Mouse (Mus musculus) midbrain, embryonic 14.5 days (tissue): ENCODE data around the gene Tedc1. TPM values are rescaled to one million over a fixed set of nuclear protein-coding genes. Genes with fewer than 3 reads are reported as not detected.

Source experiments
- ATAC-seq: fragments of 200-750 bp; cut with Nextera tagmentation; 2 replicates; pipeline ENCODE4 v1.8.0; 2017; ENCODE audit warnings: moderate number of reproducible peaks, moderate library complexity; ENCODE audit not compliant: low FRiP score, low TSS enrichment
- DNase-seq: peaks from one replicate; pipeline ENCODE4 v3.0.0-alpha.2; 2015
- H3K27ac ChIP-seq: fragments of 300-500 bp; sonication (generic); replicated peaks from 2 replicates; pipeline ENCODE4 v1.5.1; 2014; ENCODE audit warnings: mild to moderate bottlenecking, low read depth, low read length, moderate library complexity
- H3K27me3 ChIP-seq: fragments of 300-500 bp; sonication (generic); 2 replicates; pipeline ENCODE4 v1.6.1; 2014; ENCODE audit warnings: low read length, control low read depth, mixed read lengths; ENCODE audit not compliant: control insufficient read depth, insufficient read depth
- H3K36me3 ChIP-seq: fragments of 300-500 bp; sonication (generic); 2 replicates; pipeline ENCODE4 v1.6.1; 2014; ENCODE audit warnings: low read length, control low read depth; ENCODE audit not compliant: control insufficient read depth, insufficient read depth
- H3K4me1 ChIP-seq: fragments of 300-500 bp; sonication (generic); 2 replicates; pipeline ENCODE4 v1.6.1; 2014; ENCODE audit warnings: mild to moderate bottlenecking, antibody characterized with exemption, low read length, control low read depth; ENCODE audit not compliant: control insufficient read depth, insufficient read depth
- H3K4me2 ChIP-seq: fragments of 300-500 bp; sonication (generic); 2 replicates; pipeline ENCODE4 v1.6.1; 2014; ENCODE audit warnings: mild to moderate bottlenecking, low read length, moderate library complexity
- H3K4me3 ChIP-seq: fragments of 300-500 bp; sonication (generic); replicated peaks from 2 replicates; pipeline ENCODE4 v1.5.1; 2014; ENCODE audit warnings: low read depth, low read length
- H3K9ac ChIP-seq: fragments of 300-500 bp; sonication (generic); replicated peaks from 2 replicates; pipeline ENCODE4 v1.6.1; 2014; ENCODE audit warnings: mild to moderate bottlenecking, low read length, moderate library complexity
- H3K9me3 ChIP-seq: fragments of 300-500 bp; sonication (generic); 2 replicates; pipeline ENCODE4 v1.6.1; 2016; ENCODE audit warnings: low read length, control low read depth, mixed read lengths; ENCODE audit not compliant: control insufficient read depth
- WGBS: fragments of 180-500 bp; shearing (Covaris S2); extraction: QIAGEN DNeasy Blood & Tissue Kit; methylation state at CpG from one replicate; pipeline ENCODE4 v1.1.7; 2014; 5-methylcytosine and 5-hydroxymethylcytosine counted together
- polyA plus RNA-seq: library from polyadenylated mRNA; unstranded; fragments of >200 nt; fragmentation: Nextera tagmentation; extraction: Ambion mirVana; gene quantifications from 2 replicates; pipeline ENCODE4 v1.2.1, GENCODE M21; 2014

Gene Tedc1
- polyA plus RNA-seq, 1 experiment from 2014 or later, result 14.1 TPM

DNA sequence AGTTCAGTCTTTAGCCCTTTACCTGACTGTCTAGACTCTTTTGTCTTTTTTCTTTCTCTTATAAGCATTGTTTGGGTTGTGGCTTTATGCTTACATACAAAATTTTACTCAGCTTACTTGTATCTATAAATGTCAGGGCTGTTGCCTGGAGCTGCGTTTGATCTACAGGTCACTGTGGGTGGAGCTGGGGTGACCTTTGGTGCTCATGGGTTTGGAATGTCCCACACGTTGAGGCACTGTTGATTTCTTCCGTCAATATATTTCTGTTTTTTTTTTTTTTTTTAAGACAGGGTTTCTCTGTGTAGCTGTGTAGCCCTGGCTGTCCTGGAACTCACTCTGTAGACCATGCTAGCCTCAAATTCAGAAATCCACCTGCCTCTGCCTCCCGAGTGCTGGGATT is 24.8 kb downstream of the Tedc1 start:
- H3K9me3 ChIP-seq, result no peaks in the 10 kb centered on the region
- no peak overlapping the region for H3K9ac ChIP-seq
- no peak for ATAC-seq
- H3K4me3 ChIP-seq, result no peak overlapping the region
- no peaks in the 10 kb centered on the region for H3K27me3 ChIP-seq
- 0 out of 2 replicates have a peak, but pooled peaks cover 2% of the 10 kb centered on the region for H3K4me1 ChIP-seq
- no peaks in the 10 kb centered on the region for H3K36me3 ChIP-seq
- H3K4me2 ChIP-seq, result no peak overlapping the region
- H3K27ac ChIP-seq, result no peak overlapping the region
- 82% methylated on average over 4 of the region's 4 CpGs for WGBS
- no peak for DNase-seq

DNA sequence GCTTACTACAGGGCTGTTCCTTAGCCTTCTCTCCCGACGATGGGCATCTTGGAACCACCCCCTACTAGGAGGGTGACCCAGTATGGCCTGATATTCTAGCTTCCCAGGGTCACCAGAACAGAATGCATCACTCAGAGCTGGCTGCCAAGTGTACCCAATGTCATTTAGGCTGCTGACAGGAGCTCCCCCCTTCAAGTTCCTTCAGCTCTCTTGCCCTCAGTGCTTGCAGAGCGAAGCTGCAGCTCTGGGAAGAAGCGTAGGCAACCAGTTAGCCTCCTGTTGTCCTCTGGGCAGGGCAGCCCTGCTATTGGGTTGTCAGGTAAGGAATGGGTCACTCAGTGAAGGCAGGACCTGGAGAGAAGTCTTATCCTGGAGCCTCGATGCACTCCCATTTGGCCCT is 28.7 kb downstream of the Tedc1 start:
- WGBS, result 63% methylated on average over 5 of the region's 5 CpGs
- DNase-seq (no peak), ATAC-seq (no peak)
- Histone ChIP-seq H3K27ac (no peak overlapping the region), H3K9me3 (no peaks in the 10 kb centered on the region), H3K4me3 (no peak overlapping the region), H3K9ac (peak overlapping the region; percentile 81), H3K4me1 (peaks cover 23% of the 10 kb centered on the region), H3K36me3 (peaks cover 19% of the 10 kb centered on the region), H3K4me2 (peak overlapping the region; percentile 89; the same call in 1 of the 2 replicates), H3K27me3 (no peaks in the 10 kb centered on the region)

DNA sequence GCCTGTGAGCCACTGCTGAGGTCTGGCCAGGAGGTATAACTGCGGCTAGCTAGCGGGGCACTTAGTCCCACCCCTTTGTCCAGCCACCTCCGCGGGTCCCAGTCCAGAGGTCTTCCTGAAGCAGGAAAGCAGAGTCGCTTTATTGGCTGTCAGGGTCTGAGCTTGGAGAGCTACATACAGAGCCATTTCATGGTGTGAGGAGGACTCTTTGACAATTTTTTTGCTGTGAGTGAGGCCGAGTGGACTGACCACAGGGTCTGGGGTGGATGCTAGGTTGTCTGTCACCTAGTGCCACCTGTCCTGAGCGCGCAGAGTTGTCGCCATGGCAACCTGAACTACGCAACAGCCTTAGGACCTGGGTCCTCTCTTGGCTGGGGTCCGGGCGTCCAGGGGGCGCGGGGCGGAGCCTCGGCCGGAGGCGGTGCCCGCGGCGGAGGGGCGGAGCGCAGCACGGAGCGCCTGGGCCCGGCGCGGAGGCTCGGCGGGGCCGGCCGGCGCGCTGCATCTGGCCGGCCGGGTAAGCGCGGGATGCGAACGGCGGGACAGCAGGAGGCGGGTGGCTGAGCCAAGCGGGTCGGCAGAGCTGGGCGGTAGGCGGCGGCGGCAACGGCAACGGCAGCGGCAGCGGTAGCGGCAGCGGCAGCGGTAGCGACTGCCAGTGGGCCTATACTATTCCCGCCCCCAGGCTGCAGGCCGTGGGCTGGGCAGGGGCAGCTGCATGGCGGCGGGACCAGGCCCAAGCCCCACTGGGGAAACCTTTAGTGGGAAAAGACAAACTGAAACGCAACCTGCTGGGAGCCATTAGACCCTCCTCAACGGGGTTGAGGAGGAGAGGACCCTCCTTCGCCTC is 29.4 kb downstream of the Tedc1 start, which contains the start of gene Tmem121:
Tmem121 (plus strand) TSS at position 489 of the 850 bp plus-strand sequence.
- peak within 1 kb of the TSS; percentile 81 for H3K9ac ChIP-seq
- ATAC-seq, result peak; percentile 70
- peak; percentile 77 for DNase-seq
- H3K4me2 ChIP-seq, result peak within 1 kb of the TSS; percentile 89
- H3K27me3 ChIP-seq, result no peaks in the 10 kb centered on the region
- peak within 1 kb of the TSS; percentile 71 for H3K4me3 ChIP-seq
- under 1% methylated on average over 63 of the region's 63 CpGs for WGBS
- H3K9me3 ChIP-seq, result no peaks in the 10 kb centered on the region
- H3K27ac ChIP-seq, result peak within 1 kb of the TSS; percentile 71
- peaks cover 26% of the 10 kb centered on the region for H3K36me3 ChIP-seq
- H3K4me1 ChIP-seq, result peaks cover 23% of the 10 kb centered on the region

DNA sequence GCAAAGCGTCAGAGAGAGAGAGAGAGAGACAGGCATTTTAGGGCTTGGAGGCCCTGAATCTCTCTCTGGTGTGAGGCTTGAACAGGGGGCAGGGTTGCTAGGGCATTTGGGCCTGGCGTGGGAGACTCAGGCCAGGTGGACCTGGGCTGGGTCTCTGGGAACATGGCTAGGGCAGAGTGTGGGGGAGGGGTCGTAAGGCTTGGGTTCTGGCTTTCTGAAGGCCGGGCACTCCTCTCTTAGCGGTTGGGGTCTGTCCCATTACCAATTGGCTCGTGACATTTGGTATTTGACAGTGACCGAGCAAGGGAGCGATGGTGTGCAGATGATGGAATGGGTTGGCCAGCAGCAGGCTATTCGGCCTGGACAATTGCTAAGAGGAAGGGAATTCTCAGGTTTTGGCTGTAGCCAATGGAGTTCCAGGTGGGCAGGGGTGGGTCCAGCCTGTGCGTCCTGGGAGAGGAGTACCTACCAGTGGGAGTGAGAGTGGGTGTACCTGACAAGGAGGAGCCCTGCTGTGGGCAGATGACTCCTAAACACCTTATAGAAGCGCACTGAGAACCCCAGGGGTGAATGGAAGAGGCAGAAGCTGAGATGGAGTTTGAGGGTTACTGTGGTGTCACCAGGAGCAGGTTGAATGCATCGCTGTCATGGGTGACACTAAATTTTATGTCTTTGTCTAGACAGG is 30.2 kb downstream of the Tedc1 start:
- peak overlapping the region; percentile 71; the same call in 1 of the 2 replicates for H3K27ac ChIP-seq
- no peaks in the 10 kb centered on the region for H3K9me3 ChIP-seq
- ATAC-seq (0 out of 2 replicates have a peak, but pooled peaks have one; percentile 7), DNase-seq (no peak)
- peak overlapping the region; percentile 89 for H3K4me2 ChIP-seq
- 32% methylated on average over 12 of the region's 12 CpGs for WGBS
- H3K4me3 ChIP-seq, result peak overlapping the region; percentile 71
- peak overlapping the region; percentile 81 for H3K9ac ChIP-seq
- peaks cover 33% of the 10 kb centered on the region for H3K36me3 ChIP-seq
- H3K27me3 ChIP-seq, result no peaks in the 10 kb centered on the region
- peaks cover 23% of the 10 kb centered on the region for H3K4me1 ChIP-seq

DNA sequence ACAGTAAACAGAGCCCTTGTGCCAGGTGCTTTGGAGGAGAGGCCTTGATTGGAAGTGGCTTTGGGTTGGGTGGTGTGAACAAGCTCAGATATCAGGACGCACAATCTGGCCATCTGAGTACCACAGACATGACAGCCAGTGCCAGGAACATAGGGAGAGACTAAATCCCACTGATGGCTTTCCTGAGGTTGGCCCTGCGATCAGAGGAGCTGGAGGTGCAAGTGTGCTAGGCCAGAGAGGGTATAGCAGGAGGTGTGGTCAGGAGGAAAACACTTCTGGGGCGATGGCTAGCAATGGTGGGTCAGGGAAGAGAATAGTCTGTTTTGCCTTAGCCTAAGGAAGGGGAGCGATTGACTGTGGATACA is 30.8 kb downstream of the Tedc1 start:
- DNase-seq, result no peak
- H3K4me3 ChIP-seq, result peak overlapping the region; percentile 71
- H3K27me3 ChIP-seq, result no peaks in the 10 kb centered on the region
- 53% methylated on average over 4 of the region's 4 CpGs for WGBS
- H3K9me3 ChIP-seq, result no peaks in the 10 kb centered on the region
- H3K36me3 ChIP-seq, result peaks cover 33% of the 10 kb centered on the region
- H3K4me1 ChIP-seq, result peaks cover 23% of the 10 kb centered on the region
- H3K9ac ChIP-seq, result peak overlapping the region; percentile 81
- H3K4me2 ChIP-seq, result peak overlapping the region; percentile 89
- no peak overlapping the region for H3K27ac ChIP-seq
- ATAC-seq, result no peak

DNA sequence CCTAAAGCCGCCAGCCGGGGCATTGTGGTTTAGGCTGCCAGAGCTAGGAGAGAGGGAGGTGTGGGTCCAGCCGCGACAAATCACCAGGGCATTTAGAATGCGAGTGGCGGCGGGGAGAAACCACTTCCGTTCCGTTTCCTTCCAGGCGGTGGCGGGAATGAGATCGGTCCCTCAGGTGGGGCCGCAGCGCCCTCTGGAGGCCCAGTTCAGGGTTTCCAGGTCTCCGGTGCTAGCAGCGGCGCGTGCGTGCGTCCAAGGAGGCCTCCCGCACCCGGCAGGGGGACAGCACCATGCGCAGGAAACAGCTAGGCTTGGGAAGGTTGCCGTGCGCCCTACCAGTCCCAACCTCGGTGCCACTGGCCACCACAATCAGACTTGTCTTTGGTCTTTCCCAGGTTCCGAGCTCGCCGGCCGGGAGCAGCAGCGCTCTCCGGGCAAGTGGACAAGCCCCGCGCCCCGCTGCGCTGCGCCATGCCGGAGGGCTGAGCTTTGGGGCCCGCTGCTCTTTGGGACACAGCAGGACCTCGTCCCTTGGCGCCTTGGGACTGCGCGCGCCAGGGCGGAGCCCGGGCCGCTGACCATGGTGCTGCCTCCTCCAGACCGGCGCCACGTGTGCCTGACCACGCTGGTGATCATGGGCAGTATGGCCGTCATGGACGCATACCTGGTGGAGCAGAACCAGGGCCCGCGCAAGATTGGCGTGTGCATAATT is 31.5 kb downstream of the Tedc1 start:
- Histone ChIP-seq H3K4me3 (peak overlapping the region; percentile 71), H3K27ac (peak overlapping the region; percentile 41; the same call in 1 of the 2 replicates), H3K9ac (peak overlapping the region; percentile 81), H3K4me1 (peaks cover 23% of the 10 kb centered on the region), H3K27me3 (no peaks in the 10 kb centered on the region), H3K4me2 (peak overlapping the region; percentile 89), H3K36me3 (peaks cover 33% of the 10 kb centered on the region), H3K9me3 (no peaks in the 10 kb centered on the region)
- ATAC-seq (peak; percentile 52; the same call in 1 of the 2 replicates), DNase-seq (peak; percentile 94)
- 3% methylated on average over 56 of the region's 56 CpGs for WGBS

DNA sequence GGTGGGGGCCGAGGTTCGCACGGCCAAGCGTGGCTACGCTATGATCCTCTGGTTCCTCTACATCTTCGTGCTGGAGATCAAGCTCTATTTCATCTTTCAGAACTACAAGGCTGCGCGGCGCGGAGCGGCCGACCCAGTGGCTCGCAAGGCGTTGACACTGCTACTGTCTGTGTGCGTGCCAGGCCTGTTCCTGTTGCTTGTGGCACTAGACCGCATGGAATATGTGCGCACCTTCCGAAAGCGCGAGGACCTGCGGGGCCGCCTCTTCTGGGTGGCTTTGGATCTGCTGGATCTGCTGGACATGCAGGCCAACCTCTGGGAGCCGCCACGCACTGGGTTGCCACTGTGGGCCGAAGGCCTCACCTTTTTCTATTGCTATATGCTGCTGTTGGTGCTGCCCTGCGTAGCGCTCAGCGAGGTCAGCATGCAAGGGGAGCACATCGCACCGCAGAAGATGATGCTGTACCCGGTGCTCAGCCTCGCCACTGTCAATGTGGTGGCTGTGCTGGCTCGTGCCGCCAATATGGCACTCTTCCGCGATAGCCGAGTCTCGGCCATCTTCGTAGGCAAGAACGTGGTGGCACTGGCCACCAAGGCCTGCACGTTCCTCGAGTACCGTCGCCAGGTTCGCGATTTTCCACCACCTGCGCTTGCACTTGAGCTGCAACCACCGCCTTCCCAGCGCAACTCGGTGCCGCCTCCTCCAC is 32.3 kb downstream of the Tedc1 start:
- 94% methylated on average over 51 of the region's 51 CpGs for WGBS
- ATAC-seq, result no peak

DNA sequence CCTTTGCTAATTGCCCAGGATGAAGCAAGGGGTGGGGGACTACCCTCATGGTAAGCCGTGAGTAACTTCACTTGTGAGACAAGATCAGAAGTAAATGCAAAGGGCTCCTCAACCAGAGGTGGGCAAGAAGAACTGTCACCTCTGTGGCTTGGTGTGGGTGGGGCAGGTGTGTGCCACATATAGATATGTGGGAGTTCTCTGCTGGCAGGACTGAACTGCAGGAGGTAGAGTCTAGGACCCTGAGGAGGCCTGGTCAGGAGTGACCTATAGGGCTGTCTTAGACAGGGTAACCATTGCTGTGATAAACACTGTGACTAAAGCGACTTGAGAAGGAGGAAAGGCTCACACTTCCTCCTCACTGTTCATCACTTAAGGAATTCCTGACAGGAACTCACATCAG is 37.2 kb downstream of the Tedc1 start:
- no peak overlapping the region for H3K4me2 ChIP-seq
- H3K36me3 ChIP-seq, result peaks cover 34% of the 10 kb centered on the region
- H3K27me3 ChIP-seq, result no peaks in the 10 kb centered on the region
- 80% methylated on average over 2 of the region's 2 CpGs for WGBS
- no peak overlapping the region for H3K9ac ChIP-seq
- H3K27ac ChIP-seq, result no peak overlapping the region
- H3K9me3 ChIP-seq, result 0 out of 2 replicates have a peak, but pooled peaks cover 4% of the 10 kb centered on the region
- H3K4me3 ChIP-seq, result no peak overlapping the region
- ATAC-seq (no peak), DNase-seq (no peak)
- no peaks in the 10 kb centered on the region for H3K4me1 ChIP-seq

More for the DNA sequence above, 32.3 kb downstream of the Tedc1 start:
- H3K36me3 ChIP-seq, result peaks cover 36% of the 10 kb centered on the region
- peak overlapping the region; percentile 71 for H3K4me3 ChIP-seq
- H3K27me3 ChIP-seq, result no peaks in the 10 kb centered on the region
- peak overlapping the region; percentile 89 for H3K4me2 ChIP-seq
- no peak overlapping the region for H3K27ac ChIP-seq
- no peak for DNase-seq
- no peaks in the 10 kb centered on the region for H3K9me3 ChIP-seq
- peaks cover 23% of the 10 kb centered on the region for H3K4me1 ChIP-seq
- H3K9ac ChIP-seq, result no peak overlapping the region; the same call in 1 of the 2 replicates
